Mouse (Mus musculus) embryonic facial prominence, embryonic 15.5 days (tissue): ENCODE data around the gene Gm11492. TPM values are rescaled to one million over a fixed set of nuclear protein-coding genes. Genes with fewer than 3 reads are reported as not detected.

Experiments
- ATAC-seq: fragments of 200-750 bp; cut with Nextera tagmentation; 2 replicates; pipeline ENCODE4 v1.8.0; 2017; ENCODE audit warnings: low read depth, moderate TSS enrichment; ENCODE audit not compliant: insufficient number of reproducible peaks, low FRiP score, low TSS enrichment
- H3K27ac ChIP-seq: fragments of 300-500 bp; sonication (generic); replicated peaks from 2 replicates; pipeline ENCODE4 v1.5.1; 2015; ENCODE audit warnings: mild to moderate bottlenecking, inconsistent platforms
- H3K27me3 ChIP-seq: fragments of 300-500 bp; sonication (generic); 2 replicates; pipeline ENCODE4 v1.6.1; 2015; ENCODE audit warnings: inconsistent platforms
- H3K36me3 ChIP-seq: fragments of 300-500 bp; sonication (generic); 2 replicates; pipeline ENCODE4 v1.6.1; 2015; ENCODE audit warnings: mild to moderate bottlenecking, inconsistent platforms
- H3K4me1 ChIP-seq: fragments of 300-500 bp; sonication (generic); 2 replicates; pipeline ENCODE4 v1.6.1; 2015; ENCODE audit warnings: inconsistent platforms
- H3K4me2 ChIP-seq: fragments of 300-500 bp; sonication (generic); replicated peaks from 2 replicates; pipeline ENCODE4 v1.6.1; 2015; ENCODE audit warnings: mild to moderate bottlenecking, inconsistent platforms
- H3K4me3 ChIP-seq: fragments of 300-500 bp; sonication (generic); replicated peaks from 2 replicates; pipeline ENCODE4 v1.5.1; 2015; ENCODE audit warnings: mild to moderate bottlenecking, inconsistent platforms
- H3K9ac ChIP-seq: fragments of 300-500 bp; sonication (generic); 2 replicates; pipeline ENCODE4 v1.6.1; 2015; ENCODE audit warnings: inconsistent platforms
- H3K9me3 ChIP-seq: fragments of 300-500 bp; sonication (generic); replicated peaks from 2 replicates; pipeline ENCODE4 v1.6.1; 2016; ENCODE audit warnings: inconsistent platforms
- WGBS: fragments of 180-500 bp; shearing (Covaris S2); methylation state at CpG from one replicate; pipeline ENCODE4 v1.1.7; 2015; 5-methylcytosine and 5-hydroxymethylcytosine counted together
- polyA plus RNA-seq: library from polyadenylated mRNA; unstranded; fragments of >200 nt; fragmentation: Nextera tagmentation; extraction: Ambion mirVana; gene quantifications from 2 replicates; pipeline ENCODE4 v1.2.1, GENCODE M21; 2015

Gene Gm11492
- polyA plus RNA-seq, 1 experiment from 2014 or later = not detected

DNA sequence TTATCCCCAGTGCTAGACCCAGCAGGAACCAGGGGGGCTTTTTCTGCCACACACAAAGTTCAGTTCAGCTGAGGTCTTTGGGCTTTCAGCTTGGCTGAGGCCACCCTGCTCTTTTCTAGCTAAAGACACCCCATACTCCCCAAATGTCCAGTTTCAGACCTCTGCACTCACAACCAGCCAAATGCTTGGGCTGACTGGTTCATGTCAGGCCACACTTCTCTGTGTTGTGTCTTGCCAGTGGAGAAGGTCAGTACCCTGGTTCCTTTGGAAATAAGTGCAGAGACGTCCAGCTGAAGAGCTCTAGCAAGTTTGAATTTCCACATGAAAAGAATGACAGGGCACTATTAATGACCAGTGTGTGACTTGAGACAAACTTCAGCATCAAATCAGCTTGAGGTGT lies 13.3 kb downstream of the Gm11492 start:
- Histone ChIP-seq H3K9me3 (no peaks in the 10 kb centered on the region), H3K9ac (no peak overlapping the region), H3K36me3 (no peaks in the 10 kb centered on the region), H3K4me3 (no peak overlapping the region), H3K4me1 (peaks cover 18% of the 10 kb centered on the region), H3K4me2 (no peak overlapping the region), H3K27me3 (no peaks in the 10 kb centered on the region), H3K27ac (no peak overlapping the region)
- ATAC-seq = no peak
- WGBS = 47% methylated on average over 1 of the region's 1 CpGs

DNA sequence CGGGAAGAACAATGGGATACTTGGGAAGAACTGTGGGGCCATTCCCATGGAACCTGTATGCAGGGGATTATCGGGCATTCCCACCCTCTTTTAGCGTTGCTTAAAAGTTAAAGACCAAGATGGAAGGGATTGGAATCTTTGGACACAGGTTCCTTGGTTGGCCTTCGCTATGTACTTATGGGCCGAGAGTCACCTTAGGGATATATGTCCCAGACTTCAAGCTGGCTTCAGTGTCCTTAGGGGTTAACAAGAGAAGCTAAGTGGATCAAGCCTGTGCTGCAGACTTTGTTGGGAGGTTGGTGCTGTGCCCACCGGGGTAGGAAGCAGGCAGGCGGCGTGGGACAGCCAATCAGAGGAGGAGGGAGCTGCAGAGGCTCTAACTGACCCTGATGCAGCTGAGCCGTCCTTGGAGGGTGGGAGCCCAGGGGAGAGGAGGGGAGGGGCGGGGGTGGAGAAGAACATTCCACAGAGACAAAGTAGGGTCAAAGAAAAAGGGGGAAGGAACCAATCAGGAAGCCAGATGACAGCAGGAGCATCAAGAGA lies 14.2 kb downstream of the Gm11492 start:
- 54% methylated on average over 9 of the region's 10 CpGs for WGBS
- no peak overlapping the region for H3K4me2 ChIP-seq

DNA sequence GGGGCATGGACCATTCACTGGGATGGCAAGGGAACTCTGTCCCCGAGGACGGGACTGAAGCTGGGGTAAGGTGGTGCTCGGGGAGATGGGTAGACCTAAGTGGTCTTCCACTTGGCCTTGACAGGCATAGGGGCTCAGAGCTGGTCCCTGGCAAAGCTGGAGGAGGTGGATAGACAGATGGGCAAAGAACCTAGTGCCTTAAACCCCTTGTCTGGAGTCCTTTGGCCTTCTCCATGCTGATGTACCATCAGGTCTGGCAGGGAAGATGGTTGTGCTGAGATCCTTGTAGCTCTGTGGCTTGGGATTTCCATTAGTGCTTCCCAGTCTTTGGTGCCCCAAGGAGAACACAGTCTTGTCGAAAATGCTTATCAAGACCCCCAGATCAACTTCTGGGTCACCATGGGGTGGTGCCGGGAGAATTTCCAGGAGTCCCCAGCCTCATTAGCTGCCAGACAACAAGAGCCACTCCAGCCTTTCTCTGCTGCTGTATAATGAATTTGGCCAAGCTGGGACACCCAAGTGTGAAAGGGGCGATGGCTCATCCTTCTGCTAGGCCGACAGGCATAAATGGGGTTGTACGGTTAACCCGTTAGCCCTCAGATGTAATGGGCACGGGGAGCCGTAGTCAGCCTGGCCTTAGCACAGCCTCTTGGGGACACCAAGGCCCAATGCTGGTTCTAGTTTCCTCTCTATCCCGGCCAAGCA lies 14.9 kb downstream of the Gm11492 start:
- peaks cover 17% of the 10 kb centered on the region for H3K4me1 ChIP-seq
- no peak overlapping the region for H3K4me2 ChIP-seq
- no peak overlapping the region for H3K9ac ChIP-seq
- no peak overlapping the region for H3K27ac ChIP-seq
- H3K36me3 ChIP-seq = no peaks in the 10 kb centered on the region
- no peak for ATAC-seq
- H3K9me3 ChIP-seq = no peaks in the 10 kb centered on the region
- no peak overlapping the region for H3K4me3 ChIP-seq
- H3K27me3 ChIP-seq = no peaks in the 10 kb centered on the region
- WGBS = 87% methylated on average over 12 of the region's 12 CpGs

More for the DNA sequence above, 14.2 kb downstream of the Gm11492 start:
- no peak for ATAC-seq
- H3K4me1 ChIP-seq = peaks cover 17% of the 10 kb centered on the region
- H3K27ac ChIP-seq = no peak overlapping the region
- H3K9ac ChIP-seq = no peak overlapping the region
- no peaks in the 10 kb centered on the region for H3K9me3 ChIP-seq
- no peaks in the 10 kb centered on the region for H3K36me3 ChIP-seq
- H3K27me3 ChIP-seq = no peaks in the 10 kb centered on the region
- H3K4me3 ChIP-seq = no peak overlapping the region

DNA sequence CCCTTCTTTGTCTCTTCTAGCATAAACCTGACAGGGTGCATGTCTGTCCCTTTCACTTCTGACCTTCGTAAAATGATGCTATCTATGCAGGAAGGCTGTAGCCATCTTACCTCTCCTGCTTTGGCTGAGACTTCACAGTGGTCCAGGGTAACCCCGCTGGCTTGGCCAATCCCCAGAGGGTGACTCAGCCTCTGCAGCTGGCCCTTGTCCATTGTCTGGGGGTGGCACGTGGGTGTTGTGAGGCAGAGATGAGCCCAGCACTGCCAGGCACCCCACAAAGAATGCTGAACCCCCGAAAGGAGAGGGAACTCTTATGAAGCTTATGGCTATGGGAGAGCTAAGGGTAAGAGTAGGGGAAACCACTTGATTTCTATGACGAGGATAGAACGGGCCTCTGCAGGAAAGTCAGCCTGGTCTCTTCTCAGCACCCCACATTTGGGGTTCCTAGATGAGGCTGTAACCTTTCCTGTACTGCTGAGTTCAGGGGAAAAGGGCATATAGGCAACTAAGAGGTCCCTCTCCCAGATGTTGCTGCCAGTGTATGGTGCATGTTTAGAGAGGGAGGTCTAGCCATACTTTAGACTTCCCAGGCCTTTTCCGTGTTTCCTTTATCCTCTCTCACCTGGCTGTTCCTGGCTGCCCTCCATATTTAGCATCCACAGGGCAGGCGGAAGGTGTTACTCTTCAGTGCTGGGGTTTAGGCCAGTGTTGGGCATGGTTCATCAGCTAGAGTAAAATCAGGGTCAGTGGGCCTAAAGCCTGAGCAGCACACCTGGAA lies 15.7 kb downstream of the Gm11492 start:
- Histone ChIP-seq H3K27me3 (no peaks in the 10 kb centered on the region), H3K4me3 (no peak overlapping the region), H3K9me3 (no peaks in the 10 kb centered on the region), H3K36me3 (no peaks in the 10 kb centered on the region), H3K27ac (no peak overlapping the region), H3K4me1 (peaks cover 17% of the 10 kb centered on the region), H3K4me2 (no peak overlapping the region), H3K9ac (no peak overlapping the region)
- 83% methylated on average over 8 of the region's 8 CpGs for WGBS
- no peak for ATAC-seq

DNA sequence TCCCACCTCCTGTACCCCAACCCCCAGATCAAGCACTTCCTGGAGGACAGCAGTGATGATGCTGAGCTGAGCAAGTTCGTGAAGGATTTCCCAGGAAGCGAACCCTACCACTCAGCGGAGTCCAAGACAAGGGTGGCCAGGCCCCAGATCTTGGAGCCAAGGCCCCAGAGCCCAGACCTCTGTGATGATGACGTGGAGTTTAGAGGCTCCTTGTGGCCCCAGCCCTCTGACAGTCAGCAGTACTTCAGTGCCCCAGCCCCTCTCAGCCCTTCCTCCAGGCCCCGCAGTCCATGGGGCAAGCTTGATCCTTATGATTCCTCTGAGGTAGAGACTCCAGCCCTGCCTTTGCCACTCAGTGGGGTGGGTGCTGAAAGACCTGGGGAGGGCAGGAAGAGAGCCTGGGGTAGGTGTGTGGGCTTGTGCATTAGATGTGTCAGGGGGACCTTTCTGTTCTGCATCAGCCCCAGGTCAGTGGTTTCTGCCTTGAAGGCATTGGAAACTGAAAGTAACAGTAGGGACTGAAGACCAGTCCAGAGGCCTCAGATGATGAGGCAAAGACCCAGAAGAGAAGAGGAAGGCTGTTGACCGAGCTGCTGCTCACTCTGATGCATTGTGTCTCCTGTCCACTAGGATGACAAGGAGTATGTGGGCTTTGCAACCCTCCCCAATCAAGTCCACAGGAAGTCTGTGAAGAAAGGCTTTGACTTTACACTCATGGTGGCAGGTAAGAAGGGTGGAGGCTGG lies 17.0 kb downstream of the Gm11492 start:
- no peaks in the 10 kb centered on the region for H3K27me3 ChIP-seq
- H3K27ac ChIP-seq = no peak overlapping the region
- H3K4me1 ChIP-seq = peaks cover 5% of the 10 kb centered on the region
- H3K9me3 ChIP-seq = no peaks in the 10 kb centered on the region
- H3K9ac ChIP-seq = no peak overlapping the region
- no peak overlapping the region for H3K4me2 ChIP-seq
- no peaks in the 10 kb centered on the region for H3K36me3 ChIP-seq
- H3K4me3 ChIP-seq = no peak overlapping the region
- 81% methylated on average over 6 of the region's 6 CpGs for WGBS
- no peak for ATAC-seq

DNA sequence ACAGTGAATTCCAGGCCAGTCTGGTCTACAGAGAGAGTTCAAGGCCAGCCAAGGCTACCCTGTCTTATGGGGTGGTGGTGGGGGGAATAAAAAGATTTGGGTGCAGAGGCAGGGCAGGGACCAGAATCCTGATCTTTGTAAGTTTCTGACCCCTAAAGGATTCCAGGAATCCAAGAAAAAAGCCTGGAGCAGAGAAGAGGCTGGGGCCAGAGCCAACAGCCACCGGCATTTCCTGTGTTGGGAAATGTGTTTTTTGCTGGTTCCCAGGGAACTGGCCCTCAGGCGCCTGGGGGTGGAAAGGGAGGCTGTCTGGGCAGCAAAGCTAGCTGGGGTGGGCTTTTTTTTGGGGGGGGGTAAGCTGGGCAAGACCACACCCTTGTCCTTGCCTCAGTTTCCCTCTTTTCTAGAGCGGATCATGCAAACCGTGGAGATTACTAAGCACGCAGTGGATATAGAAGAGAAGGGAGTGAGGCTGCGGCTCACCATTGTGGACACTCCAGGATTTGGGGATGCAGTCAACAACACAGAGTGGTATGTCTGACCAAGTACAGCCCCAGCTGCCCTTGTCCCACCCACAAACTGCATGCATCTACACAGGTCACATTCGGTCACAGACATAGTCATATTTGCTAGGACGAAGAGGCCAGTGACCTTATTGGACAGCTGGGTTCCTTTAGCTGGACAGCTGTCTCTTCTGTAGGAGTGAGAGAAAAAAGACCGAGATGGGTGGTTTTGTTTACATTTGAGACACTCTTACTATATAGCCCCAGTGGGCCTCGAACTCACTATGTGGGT lies 18.5 kb downstream of the Gm11492 start:
- ATAC-seq = no peak

DNA sequence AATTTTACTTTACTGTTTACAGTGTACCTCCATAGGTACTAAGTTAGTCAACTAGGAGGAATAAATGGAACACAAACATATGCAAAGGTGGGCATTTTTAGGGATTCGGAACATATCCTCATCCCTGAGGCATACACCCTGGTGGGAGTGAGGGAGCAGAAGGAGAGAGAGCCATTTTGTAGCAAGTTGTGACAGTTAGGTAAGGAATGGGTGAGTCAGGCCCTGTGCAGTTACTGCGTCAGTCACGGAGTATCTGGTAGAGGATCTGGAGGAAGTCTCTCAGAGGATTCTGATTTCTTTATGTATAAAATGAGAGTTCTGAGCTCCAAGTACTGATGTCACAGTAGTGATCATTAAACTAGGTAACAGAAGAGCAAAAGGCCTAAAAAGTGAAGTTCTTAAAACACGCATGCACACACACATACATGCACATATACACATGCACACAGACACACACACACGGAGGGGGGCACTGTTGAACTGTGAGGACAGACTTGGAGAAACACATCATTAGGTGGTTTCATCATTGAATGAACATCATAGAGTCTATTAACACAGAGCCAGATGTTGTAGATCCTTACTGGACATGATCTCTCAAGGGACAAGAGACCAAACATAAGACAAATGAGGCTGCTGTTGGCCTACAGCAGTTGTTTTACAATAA lies 20.9 kb downstream of the Gm11492 start:
- H3K4me1 ChIP-seq = peaks cover 17% of the 10 kb centered on the region
- no peak for ATAC-seq
- no peaks in the 10 kb centered on the region for H3K9me3 ChIP-seq
- no peak overlapping the region for H3K4me3 ChIP-seq
- H3K4me2 ChIP-seq = no peak overlapping the region
- no peak overlapping the region for H3K9ac ChIP-seq
- 90% methylated on average over 5 of the region's 5 CpGs for WGBS
- H3K27me3 ChIP-seq = no peaks in the 10 kb centered on the region
- H3K36me3 ChIP-seq = no peaks in the 10 kb centered on the region
- no peak overlapping the region for H3K27ac ChIP-seq

More for the DNA sequence above, 18.5 kb downstream of the Gm11492 start:
- Histone ChIP-seq H3K4me2 (no peak overlapping the region), H3K27ac (no peak overlapping the region), H3K4me1 (peaks cover 7% of the 10 kb centered on the region; the same call in 1 of the 2 replicates), H3K36me3 (no peaks in the 10 kb centered on the region), H3K9ac (no peak overlapping the region), H3K27me3 (no peaks in the 10 kb centered on the region), H3K9me3 (no peaks in the 10 kb centered on the region), H3K4me3 (no peak overlapping the region)
- 70% methylated on average over 10 of the region's 10 CpGs for WGBS

DNA sequence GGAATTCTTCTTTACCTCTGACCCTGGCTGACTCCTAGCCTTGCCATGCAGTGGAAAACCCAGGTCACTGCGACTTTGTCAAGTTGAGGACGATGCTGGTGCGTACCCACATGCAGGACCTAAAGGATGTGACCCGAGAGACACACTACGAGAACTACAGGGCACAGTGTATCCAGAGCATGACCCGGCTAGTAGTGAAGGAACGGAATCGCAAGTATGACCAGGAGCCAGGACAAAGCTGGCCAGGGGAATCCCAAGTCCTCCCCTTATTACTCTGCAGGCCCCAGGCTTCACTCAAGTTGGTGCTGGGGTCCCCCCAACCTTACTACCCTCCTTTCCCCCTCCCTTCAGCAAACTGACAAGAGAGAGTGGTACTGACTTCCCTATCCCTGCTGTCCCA lies 23.2 kb downstream of the Gm11492 start:
- no peak overlapping the region for H3K27ac ChIP-seq
- no peak overlapping the region for H3K9ac ChIP-seq
- peaks cover 37% of the 10 kb centered on the region for H3K4me1 ChIP-seq
- H3K4me3 ChIP-seq = no peak overlapping the region
- 88% methylated on average over 8 of the region's 8 CpGs for WGBS
- H3K9me3 ChIP-seq = no peaks in the 10 kb centered on the region
- H3K36me3 ChIP-seq = peaks cover 7% of the 10 kb centered on the region; the same call in 1 of the 2 replicates
- H3K4me2 ChIP-seq = peak overlapping the region; percentile 71; the same call in 1 of the 2 replicates
- no peaks in the 10 kb centered on the region for H3K27me3 ChIP-seq
- no peak for ATAC-seq

DNA sequence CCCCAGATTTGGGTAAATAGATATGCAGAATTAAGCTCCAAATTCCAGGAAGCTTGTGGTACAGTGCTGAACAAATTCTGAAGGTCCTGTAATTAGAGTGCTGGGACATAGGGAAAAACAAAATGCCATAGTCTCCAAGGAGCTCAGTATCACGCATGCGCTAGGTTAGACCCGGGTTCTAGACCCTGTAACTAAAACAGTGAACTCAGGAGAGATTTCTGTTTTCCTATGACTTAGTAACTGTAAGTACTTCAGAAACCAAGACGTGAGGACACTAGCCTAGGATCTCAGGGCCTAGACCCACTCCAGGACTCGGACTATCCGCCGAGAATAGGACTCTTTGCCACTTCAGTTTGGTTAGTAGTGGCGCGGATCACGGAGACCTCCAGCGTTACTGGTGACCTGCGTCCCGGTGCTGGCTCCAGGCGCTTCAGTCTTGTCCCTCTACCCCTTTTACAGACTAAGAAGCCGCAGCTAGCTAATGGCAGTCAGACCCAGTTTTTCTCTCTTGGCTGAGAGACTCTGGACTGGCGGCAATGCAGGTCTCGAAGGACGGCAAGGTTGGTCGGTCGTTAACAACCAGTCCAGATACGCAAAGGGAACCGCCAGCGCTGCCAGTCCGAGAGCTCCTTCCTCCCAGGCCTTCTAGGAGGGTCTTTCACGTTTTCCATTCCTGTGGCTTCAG lies 24.5 kb downstream of the Gm11492 start:
- WGBS = under 1% methylated on average over 25 of the region's 25 CpGs
- peaks cover 7% of the 10 kb centered on the region; the same call in 1 of the 2 replicates for H3K36me3 ChIP-seq

More for the DNA sequence above, 24.5 kb downstream of the Gm11492 start:
- H3K27ac ChIP-seq = peak overlapping the region; percentile 95
- H3K9me3 ChIP-seq = no peaks in the 10 kb centered on the region
- no peak for ATAC-seq
- H3K4me2 ChIP-seq = peak overlapping the region; percentile 71
- H3K4me3 ChIP-seq = peak overlapping the region; percentile 73
- peaks cover 46% of the 10 kb centered on the region for H3K4me1 ChIP-seq
- H3K9ac ChIP-seq = peak overlapping the region; percentile 78
- no peaks in the 10 kb centered on the region for H3K27me3 ChIP-seq
